Mouse (Mus musculus): ENCODE data around the gene Iqcd.

Iqcd gene

DNA sequence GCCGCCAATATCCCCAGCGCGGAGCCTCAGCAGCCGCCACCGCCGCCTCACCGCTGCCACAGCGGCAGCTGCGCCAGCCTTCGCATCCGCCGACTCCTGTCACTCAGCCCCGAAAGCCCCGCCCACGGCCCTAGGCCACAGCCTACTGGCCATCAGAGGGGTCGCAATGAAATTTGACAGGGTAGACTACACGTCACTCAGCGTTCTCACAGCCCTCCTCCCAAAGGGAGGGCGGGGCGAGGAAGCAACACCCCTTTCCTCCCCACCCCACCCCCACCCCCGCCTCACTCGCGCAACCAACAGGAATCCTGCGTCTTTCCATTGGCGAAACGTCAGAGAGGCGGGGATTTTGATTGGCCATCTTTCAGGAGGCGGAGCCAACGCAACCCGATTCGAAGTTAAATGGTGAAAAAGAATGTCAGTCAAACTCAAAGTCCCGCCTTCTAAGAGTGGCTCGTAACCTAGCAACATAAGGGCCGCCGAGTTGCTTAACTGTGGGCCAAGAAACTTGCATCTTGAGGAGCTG is at the start of gene Iqcd, which contains the start of gene Tpcn1:
Iqcd (plus strand) TSS at position 448 of the 526 bp plus-strand sequence.
Tpcn1 (minus strand) TSS at position 105 of the 526 bp plus-strand sequence.
- peak; percentile 99 for DNase-seq

DNA sequence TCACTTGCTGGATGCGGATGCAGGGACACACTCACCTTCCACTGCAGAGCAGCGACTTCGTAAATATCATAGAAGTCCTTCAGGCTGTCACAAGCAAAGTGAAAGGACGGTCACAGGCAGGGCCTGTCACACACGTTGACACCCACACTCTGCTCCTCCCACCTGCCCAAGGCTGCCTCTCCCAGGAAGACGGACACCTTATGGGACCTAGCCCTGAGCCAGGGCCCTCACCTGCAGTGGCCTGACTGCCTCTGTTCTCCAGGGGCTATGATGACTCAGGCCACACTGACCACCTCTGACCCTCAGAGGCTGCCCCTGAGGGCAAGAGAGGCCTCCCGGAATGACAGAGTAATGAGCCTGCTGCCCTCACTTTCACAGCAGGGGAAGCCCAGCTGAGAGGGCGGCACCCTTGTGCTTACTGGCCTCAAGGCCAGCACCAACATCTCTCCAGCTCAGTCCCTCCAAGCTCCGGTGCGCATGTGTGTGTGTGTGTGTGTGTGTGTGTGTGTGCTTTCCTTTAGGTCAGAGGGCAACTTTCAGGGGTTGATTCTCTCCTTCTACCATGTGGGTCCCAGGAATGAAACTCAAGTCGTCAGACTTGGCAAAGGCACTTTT is 40.5 kb upstream of the Iqcd start:
- no peak for DNase-seq

DNA sequence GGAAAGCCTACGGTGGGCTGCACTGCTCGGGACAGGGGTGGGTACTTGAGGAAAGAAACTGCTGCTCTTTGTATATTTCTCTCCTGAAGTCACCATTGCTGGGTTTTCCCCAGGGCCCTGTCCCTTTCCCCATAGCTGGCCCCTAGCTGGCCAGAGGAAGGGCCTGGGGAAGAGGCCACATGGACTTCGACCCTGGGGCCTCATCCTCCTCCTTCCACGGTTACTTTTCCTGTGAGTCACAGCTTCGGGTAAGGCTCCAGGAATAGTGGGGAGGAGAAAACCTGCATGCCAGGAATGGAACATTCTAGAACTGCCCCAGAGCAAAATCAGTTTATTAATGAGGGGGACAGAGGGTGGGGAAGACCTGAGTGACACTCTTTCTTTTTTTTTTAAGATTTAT is 38.7 kb upstream of the Iqcd start:
- no peak for DNase-seq

GRCm38 (mm10) chr5:120550673-120551072 is 38.1 kb upstream of the Iqcd start:
- DNase-seq, result no peak

- DNase-seq, result no peak
These were observed 32.9 kb upstream of the Iqcd start for GRCm38 (mm10) chr5:120555871-120556270.

DNA sequence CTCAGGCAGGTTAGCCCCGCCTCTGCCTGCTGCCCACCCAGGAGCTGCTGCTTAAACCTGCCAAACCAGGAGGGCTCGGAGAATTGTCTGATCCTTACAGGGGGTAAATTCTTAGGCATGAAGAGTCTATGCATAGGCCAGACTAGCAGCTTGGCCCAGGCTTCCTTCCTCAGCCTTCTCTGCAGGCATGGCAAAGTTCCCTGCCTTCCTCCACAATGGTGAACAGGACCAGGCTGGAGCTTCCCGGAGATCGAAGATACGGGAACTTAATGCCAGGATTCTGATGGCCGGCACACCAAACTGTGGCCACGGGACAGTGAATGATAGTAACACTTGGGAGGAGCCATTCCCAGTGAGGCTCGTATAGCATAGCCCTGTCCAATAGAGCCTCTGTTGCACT is 30.8 kb upstream of the Iqcd start:
- DNase-seq, result no peak

DNA sequence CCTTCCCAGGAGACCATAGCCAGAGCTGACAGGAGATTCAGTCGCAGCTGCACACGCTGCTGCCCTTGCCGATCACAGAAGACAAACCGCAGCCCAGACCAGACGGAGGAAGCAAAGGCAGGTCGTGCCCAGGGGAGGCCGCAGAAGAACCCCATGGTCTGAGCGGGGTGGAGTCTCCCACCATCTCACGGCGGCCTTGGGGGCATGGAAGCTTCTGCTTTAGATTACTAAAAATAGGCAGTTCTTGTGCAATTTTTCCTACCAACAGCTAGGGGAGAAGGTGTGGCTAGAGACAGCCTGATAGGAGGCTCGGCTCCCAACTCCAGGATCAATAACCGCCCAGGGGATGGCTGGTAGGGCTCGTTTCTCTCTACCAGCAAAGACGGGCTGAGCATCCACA is 30.1 kb upstream of the Iqcd start:
- no peak for DNase-seq

DNA sequence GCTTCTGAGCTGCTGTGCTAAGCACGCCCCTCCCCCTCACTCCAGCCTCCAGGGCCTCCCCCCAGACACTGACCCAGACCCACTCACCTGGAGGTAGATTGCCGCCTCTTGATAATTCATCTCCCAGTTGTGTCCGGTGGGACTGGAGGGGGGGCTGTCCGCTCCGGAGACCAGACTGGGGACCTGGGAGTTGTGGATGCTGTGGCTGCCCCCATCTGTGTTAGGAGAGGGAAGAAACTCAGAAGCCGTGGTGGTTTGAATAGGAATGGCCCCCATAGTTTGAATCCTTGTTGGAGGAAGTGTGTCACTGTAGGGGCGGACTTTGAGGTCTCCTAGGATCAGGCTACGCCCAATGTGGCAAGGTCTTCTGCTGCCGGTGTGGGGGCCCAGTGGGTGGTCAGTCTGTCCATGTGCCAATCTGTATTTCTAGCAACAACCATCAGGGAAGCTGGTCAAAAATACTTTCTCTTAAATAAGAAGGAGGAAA is 28.6 kb upstream of the Iqcd start:
- DNase-seq, result peak; percentile 34

DNA sequence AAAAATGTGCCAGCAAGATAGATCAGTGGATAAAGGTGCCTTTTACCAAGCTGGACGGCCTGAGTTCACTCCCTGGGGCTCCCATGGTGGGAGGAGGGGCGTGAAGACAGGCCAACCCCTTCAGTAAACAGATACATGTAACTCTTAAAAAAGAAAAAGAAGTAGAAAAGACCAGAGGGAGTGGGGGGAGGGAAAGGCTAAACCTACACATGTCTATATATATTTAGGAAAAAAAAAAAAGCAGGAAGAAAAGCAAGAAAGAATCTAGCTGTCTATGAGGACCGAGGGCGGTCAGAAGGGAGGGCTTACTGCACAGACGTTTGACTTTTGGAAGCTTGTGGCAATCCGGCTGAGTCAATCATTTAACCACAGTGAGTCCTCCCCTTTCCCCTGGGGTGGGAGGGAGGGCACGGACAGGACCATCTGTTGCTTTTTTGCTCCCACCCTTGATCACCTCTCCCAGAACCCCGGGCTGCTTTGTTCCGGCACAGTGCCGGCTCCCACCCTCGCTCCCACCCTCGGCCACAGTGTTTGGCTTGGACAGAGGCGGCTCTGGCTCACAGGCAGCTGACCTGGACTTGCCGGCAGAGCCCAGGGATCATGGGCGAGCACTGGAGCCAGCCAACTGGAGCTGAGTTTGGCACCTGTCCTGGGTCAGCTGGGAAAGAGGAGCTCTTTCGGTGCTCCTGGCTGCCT is 28.1 kb upstream of the Iqcd start:
- DNase-seq, result peak; percentile 54

- no peak for DNase-seq
These were observed 25.6 kb upstream of the Iqcd start for GRCm38 (mm10) chr5:120562956-120563913.

DNA sequence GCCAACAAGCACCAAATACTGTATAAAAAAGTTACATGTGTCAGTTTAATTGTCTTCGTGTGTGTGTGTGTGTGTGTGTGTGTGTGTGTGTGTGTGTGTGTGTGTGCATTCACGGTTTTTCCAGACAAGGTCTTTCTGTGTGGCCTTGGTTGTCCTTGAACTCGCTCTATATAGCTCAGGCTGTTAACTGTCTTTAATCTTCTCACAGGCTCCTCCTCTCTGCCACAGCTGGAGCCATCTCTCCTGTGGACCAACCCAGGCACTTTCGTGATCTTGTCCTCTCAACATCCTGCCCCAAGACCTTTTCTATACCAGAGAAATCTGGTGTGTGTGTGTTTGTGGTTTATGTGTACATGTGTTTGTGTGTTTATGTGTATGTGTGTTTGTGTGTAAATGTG is 24.9 kb upstream of the Iqcd start:
- DNase-seq, result no peak

GRCm38 (mm10) chr5:120565171-120565905 is 23.5 kb upstream of the Iqcd start:
- DNase-seq, result no peak

GRCm38 (mm10) chr5:120566101-120566500 is 22.7 kb upstream of the Iqcd start:
- DNase-seq, result no peak

- DNase-seq, result no peak
These were observed 22.0 kb upstream of the Iqcd start for GRCm38 (mm10) chr5:120566681-120567252.

GRCm38 (mm10) chr5:120567253-120567701 is 21.5 kb upstream of the Iqcd start:
- peak; percentile 49 for DNase-seq

DNA sequence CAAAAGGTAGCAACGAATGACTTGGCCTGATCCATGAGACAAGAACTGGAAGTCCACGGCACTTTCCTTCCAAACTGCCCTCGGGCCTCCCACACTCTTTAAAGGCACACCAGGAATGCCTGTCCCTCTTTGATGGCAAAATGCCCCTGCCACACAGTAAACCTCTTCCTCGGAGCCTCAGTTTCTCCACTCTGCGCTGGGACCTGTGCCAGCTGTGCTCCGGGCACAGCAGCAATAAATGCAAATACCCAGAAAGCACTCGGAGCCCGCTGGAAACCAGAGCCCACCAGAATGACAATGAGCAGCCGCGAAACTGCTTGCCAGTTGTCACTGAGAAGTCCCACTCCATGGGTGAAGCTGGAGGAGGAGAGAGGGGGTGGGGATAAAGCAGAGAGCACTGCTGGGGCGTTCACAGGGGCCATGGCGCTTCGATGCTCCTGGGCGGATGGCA is 21.0 kb upstream of the Iqcd start:
- DNase-seq, result peak; percentile 39

DNA sequence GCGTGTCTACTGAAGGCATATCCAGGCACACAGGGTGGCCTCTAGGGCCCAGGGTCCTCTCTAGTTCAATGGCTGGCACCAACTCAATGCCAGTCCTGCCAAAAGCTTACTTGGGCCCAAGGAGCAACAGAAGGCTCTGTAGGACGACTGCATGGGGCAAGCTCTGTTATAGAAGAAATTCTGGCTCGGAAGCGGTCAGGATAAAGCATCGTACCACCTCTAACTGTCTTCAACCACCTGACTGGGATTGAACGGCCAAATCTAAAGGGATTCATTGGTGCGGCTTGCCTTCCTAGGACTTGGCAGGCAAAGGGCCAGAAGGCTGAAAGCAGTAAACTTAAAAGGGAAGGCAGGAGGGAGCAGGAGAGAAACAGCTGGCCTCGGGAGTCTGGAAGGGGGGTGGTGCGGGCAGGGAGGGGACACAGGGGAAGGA is 20.5 kb upstream of the Iqcd start:
- no peak for DNase-seq

DNA sequence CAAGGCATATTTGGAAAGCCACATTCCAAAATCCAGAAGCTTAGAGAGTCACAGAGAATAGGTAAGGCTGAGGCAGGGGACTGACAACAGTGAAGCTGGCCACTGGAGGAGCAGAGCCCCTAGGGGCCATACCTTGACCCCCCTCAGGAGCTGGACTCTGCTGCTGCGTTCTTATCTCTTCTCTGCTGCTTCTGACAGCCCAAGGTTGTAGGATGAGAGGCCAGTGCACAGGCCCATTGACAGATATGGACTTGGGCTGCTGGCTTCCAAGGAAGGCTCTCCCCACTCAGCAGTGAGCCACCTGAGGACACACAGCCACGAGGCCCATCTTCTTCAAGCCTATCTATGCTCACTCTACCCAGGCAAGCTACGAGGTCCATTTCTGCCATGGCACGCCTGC is 19.9 kb upstream of the Iqcd start:
- DNase-seq, result no peak

DNA sequence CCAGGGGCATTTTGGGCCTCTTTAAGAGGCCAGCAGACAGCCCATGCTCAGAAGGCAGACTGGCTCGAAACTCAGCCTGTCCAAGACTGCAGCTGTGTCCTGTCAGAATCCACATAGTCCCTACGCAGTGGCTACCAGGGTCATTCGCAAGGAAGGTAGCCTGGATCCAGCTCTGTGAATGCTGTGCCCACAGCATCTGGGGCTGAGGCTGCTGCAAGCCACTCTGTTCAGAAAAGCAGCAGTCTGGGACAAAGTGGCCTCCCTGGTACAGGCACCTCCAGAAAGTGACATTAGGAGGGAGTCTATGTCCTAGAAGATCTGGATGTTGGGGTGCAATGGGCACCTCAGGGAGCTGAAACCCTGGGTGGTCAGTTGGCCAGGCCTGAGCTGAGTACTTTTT is 19.0 kb upstream of the Iqcd start:
- no peak for DNase-seq

DNA sequence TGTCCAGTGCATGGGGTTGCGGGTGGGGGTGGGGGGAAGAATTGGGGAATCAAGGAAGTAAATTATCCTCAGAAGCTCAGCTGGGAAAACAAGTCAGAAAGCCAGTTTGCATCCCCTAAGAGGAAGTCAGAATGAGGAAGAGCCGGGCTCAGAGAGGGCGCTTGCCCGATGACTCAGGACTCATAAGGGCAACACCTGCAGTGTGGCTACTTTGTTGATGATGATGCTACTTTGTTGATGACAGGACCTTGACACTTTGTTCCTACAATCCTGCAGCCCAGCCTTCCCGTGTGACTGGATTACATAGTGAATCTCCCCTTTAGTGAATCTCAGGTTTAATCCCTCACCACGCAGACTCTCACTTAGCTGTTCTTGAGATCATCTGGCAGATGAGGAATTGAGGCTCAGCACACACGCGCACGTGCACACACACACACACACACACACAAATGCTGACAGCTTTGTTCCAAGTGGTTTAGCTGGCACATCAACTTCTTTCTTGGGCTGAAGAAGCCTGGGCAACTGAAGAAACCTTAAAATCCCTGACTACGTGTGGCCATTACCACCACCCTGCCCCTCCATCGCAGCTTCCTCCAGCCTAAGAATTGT is 18.4 kb upstream of the Iqcd start:
- DNase-seq, result no peak

DNA sequence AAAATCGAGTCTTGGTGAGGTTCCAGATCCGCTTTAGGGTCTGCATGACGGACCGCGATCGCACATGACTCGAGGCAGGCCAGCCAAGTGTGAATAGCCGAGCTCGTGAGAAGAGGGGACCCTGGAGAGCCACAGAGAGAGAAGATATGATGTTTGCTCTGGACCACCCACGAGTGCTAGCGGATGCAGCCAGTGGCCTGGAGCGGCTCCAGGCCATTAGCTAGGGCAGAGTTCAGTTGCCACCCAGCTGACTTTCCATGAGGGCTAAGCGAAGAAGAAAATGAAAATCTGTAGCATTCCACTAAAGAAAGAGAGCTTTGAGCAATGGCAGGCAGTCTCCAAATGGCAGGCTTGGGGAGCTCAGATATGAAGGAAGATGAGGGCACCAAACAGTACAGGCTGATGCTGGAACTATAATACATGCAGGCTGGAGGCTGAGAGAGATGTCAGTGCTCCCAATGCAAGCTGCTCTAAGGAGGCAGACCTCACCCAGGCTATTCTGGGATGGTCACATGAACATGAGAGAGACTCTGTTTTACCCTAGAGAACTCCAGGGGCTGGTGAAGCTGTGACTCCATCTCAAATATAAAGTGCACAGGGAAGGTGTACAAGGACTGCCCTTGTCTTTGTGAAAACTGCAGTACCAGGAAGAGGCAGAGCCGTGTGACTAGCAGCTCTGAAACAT is 17.6 kb upstream of the Iqcd start:
- DNase-seq, result no peak
